Mouse (Mus musculus) E14TG2a.4 (cell line): ENCODE results near the gene Gclc.

Experiments
- CTCF ChIP-seq: conservative IDR thresholded peaks from 2 replicates; pipeline ENCODE4 v1.5.1; 2014; ENCODE audit warnings: low read length
- NANOG ChIP-seq: IDR thresholded peaks from 2 replicates; pipeline ENCODE4 v1.6.1; 2014; ENCODE audit warnings: borderline replicate concordance, low read length, mixed read lengths
- POU5F1 ChIP-seq: IDR thresholded peaks from 2 replicates; pipeline ENCODE4 v1.6.1; 2014; ENCODE audit warnings: low read length, borderline replicate concordance

DNA sequence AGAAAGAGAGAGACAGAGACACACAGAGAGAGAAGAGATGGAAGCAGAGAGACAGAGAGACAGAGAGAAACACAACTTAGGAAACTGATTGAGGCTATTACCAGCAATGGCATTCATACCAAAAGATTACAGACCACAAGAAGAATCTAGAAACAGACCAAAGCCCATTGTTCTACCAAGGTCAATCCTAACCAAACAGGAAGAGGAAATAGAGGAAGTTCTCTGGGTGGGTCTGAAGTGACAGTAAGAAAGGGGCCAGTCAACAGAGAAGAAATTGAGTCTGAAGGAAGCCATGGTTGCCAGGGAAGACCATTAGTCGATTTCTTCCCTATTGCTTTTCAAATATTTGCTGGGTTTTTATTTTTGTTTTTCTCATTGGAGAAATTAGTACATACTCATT lies 81.4 kb downstream of the Gclc start:
- TF ChIP-seq CTCF (no peak), NANOG (no peak), POU5F1 (no peak)
